Mouse (Mus musculus) fibroblast of lung, adult 2 months (primary cell): ENCODE measurements around the gene Panx1.

ENCODE experiments used
- DNase-seq: peaks from one replicate; pipeline ENCODE4 v3.0.0-alpha.2; 2011; ENCODE audit warnings: low read depth

The Panx1 gene

GRCm38 (mm10) chr9:15045084-15045669 is at the start of gene Panx1:
Gene Panx1 (minus strand): TSS chr9:15045478.
- DNase-seq = no peak

- DNase-seq = peak; percentile 54
Observed at GRCm38 (mm10) chr9:15068686-15069295, 23.5 kb upstream of the Panx1 start.

GRCm38 (mm10) chr9:15067995-15068685 is 22.9 kb upstream of the Panx1 start:
- DNase-seq = no peak

GRCm38 (mm10) chr9:15064176-15064575 is 18.9 kb upstream of the Panx1 start:
- no peak for DNase-seq

GRCm38 (mm10) chr9:15060847-15061246 is 15.6 kb upstream of the Panx1 start:
- no peak for DNase-seq

- no peak for DNase-seq
Observed at GRCm38 (mm10) chr9:15060026-15060425, 14.7 kb upstream of the Panx1 start.

GRCm38 (mm10) chr9:15045740-15046139 is 462 bp upstream of the Panx1 start:
- no peak for DNase-seq

- DNase-seq = no peak
Observed at GRCm38 (mm10) chr9:15044391-15045083, 741 bp downstream of the Panx1 start.

- DNase-seq = no peak
Observed at GRCm38 (mm10) chr9:15041556-15041955, 3.7 kb downstream of the Panx1 start.

- no peak for DNase-seq
Observed at GRCm38 (mm10) chr9:15039848-15040247, 5.4 kb downstream of the Panx1 start.

GRCm38 (mm10) chr9:15037704-15038103 is 7.6 kb downstream of the Panx1 start:
- DNase-seq = no peak

GRCm38 (mm10) chr9:15037237-15037636 is 8.0 kb downstream of the Panx1 start:
- no peak for DNase-seq

- DNase-seq = no peak
Observed at GRCm38 (mm10) chr9:15036807-15037206, 8.5 kb downstream of the Panx1 start.

- DNase-seq = no peak
Observed at GRCm38 (mm10) chr9:15036405-15036804, 8.9 kb downstream of the Panx1 start.

- DNase-seq = no peak
Observed at GRCm38 (mm10) chr9:15035979-15036378, 9.3 kb downstream of the Panx1 start.

- DNase-seq = no peak
Observed at GRCm38 (mm10) chr9:15034546-15035273, 10.6 kb downstream of the Panx1 start.

- no peak for DNase-seq
Observed at GRCm38 (mm10) chr9:15033568-15034160, 11.6 kb downstream of the Panx1 start.

GRCm38 (mm10) chr9:15032797-15033196 is 12.5 kb downstream of the Panx1 start:
- no peak for DNase-seq

GRCm38 (mm10) chr9:15030771-15031170 is 14.5 kb downstream of the Panx1 start:
- DNase-seq = no peak

- no peak for DNase-seq
Observed at GRCm38 (mm10) chr9:15029025-15029727, 16.1 kb downstream of the Panx1 start.

GRCm38 (mm10) chr9:15027725-15028124 is 17.6 kb downstream of the Panx1 start:
- no peak for DNase-seq
